Mouse (Mus musculus) liver, embryonic 13.5 days (tissue): ENCODE measurements around the gene Fancc. TPM values are rescaled to one million over a fixed set of nuclear protein-coding genes. Genes with fewer than 3 reads are reported as not detected.

Experiments used
- ATAC-seq: fragments of 200-750 bp; cut with Nextera tagmentation; 2 replicates; pipeline ENCODE4 v1.8.0; 2017; ENCODE audit warnings: low read depth, mild to moderate bottlenecking, moderate number of reproducible peaks, moderate library complexity
- DNase-seq: peaks from one replicate; pipeline ENCODE4 v3.0.0; 2022
- H3K27ac ChIP-seq: fragments of 300-500 bp; sonication (generic); 2 replicates; pipeline ENCODE4 v1.5.1; 2015; ENCODE audit warnings: moderate library complexity, mild to moderate bottlenecking, inconsistent platforms
- H3K27me3 ChIP-seq: fragments of 300-500 bp; sonication (generic); 2 replicates; pipeline ENCODE4 v1.6.1; 2015; ENCODE audit warnings: mild to moderate bottlenecking, inconsistent platforms
- H3K36me3 ChIP-seq: fragments of 300-500 bp; sonication (generic); 2 replicates; pipeline ENCODE4 v1.6.1; 2015; ENCODE audit warnings: mild to moderate bottlenecking, inconsistent platforms
- H3K4me1 ChIP-seq: fragments of 300-500 bp; sonication (generic); replicated peaks from 2 replicates; pipeline ENCODE4 v1.6.1; 2015; ENCODE audit warnings: inconsistent platforms
- H3K4me2 ChIP-seq: fragments of 300-500 bp; sonication (generic); 2 replicates; pipeline ENCODE4 v1.6.1; 2015; ENCODE audit warnings: inconsistent platforms, mild to moderate bottlenecking, moderate library complexity
- H3K4me3 ChIP-seq: fragments of 300-500 bp; sonication (generic); replicated peaks from 2 replicates; pipeline ENCODE4 v1.5.1; 2015; ENCODE audit warnings: mild to moderate bottlenecking, inconsistent platforms
- H3K9ac ChIP-seq: fragments of 300-500 bp; sonication (generic); 2 replicates; pipeline ENCODE4 v1.6.1; 2015; ENCODE audit warnings: mild to moderate bottlenecking, inconsistent platforms
- H3K9me3 ChIP-seq: fragments of 300-500 bp; sonication (generic); replicated peaks from 2 replicates; pipeline ENCODE4 v1.6.1; 2016; ENCODE audit warnings: inconsistent platforms
- WGBS: fragments of 180-500 bp; shearing (Covaris S2); methylation state at CpG from one replicate; pipeline ENCODE4 v1.1.7; 2015; ENCODE audit not compliant: insufficient replicate concordance; 5-methylcytosine and 5-hydroxymethylcytosine counted together
- polyA plus RNA-seq: library from polyadenylated mRNA; unstranded; fragments of >200 nt; fragmentation: Nextera tagmentation; extraction: Ambion mirVana; gene quantifications from 2 replicates; pipeline ENCODE4 v1.2.1, GENCODE M21; 2015

The Fancc gene
- polyA plus RNA-seq, 1 experiment from 2014 or later: 9.2 TPM

DNA sequence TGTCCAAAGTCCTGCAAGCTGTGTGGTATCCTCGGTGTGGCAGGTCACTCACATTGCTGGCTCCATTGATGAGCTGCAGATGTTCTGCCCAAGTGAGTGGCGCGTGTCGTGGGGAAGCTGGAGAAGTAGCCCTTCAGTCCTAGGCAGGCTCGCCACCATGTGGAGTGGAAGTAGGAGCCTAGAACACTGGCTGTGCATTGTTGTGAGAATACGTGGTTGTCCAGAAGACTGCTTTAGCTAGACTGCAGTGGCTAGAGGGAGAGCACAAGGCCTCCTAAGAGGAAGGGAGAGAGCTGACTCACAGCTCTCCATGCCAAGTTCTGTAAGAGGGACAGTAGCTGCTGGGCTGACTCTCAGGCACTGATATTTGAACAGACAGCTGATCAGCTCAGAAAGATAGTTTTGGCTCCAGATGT, 238.9 kb downstream of the Fancc start:
- WGBS: 70% methylated on average over 6 of the region's 6 CpGs
- H3K4me1 ChIP-seq: peaks cover 44% of the 10 kb centered on the region

DNA sequence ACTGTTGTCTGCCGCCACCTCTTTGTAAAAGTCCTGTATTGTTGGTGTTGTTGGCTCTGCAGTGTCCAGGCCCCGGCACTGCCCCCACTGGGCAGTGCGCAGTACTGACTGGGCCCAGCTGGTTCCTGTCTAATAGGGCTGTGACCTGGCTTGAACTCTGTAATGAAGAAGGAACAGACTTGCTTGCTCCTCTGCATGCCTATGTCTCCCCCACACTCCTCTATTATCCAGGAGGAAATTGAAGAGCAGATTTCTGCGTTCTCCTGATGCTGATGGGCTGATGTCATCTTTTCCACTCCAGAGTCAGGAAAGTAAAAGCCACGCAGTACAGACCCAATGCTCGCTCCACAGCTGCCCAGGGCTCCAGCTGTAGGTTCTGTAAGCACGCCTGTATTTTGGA, 240.3 kb downstream of the Fancc start:
- Histone ChIP-seq H3K27ac (no peak overlapping the region; the same call in 1 of the 2 replicates), H3K9ac (no peak overlapping the region), H3K4me1 (peaks cover 50% of the 10 kb centered on the region), H3K9me3 (no peaks in the 10 kb centered on the region), H3K4me3 (no peak overlapping the region), H3K4me2 (no peak overlapping the region), H3K36me3 (peaks cover 10% of the 10 kb centered on the region; the same call in 1 of the 2 replicates), H3K27me3 (no peaks in the 10 kb centered on the region)
- no peak for DNase-seq
- WGBS: 73% methylated on average over 7 of the region's 7 CpGs
- peak; percentile 30 for ATAC-seq

More for the DNA sequence above, 238.9 kb downstream of the Fancc start:
- Histone ChIP-seq H3K27me3 (no peaks in the 10 kb centered on the region), H3K9me3 (no peaks in the 10 kb centered on the region), H3K9ac (no peak overlapping the region), H3K4me2 (no peak overlapping the region), H3K27ac (no peak overlapping the region), H3K36me3 (peaks cover 15% of the 10 kb centered on the region), H3K4me3 (no peak overlapping the region)
- ATAC-seq (no peak), DNase-seq (no peak)

DNA sequence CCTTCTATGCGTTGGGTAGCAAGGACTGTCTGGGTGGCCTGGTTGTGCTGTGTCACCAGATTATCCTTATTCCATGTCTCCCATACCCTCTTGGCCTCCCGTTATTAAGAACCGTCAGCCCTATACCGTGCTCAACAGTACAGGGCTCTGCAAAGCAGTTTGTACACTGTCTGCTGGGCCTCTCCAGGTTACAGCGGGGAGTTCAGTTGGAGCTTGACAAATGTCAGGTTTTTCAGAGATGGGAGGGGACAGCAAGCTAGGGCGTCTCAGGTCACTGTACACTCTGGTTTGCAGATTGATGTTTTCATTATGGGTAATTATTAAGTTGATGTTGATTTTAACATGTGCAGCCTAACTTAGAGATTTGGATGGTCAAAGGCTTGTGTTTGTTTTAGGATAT, 240.9 kb downstream of the Fancc start:
- no peaks in the 10 kb centered on the region for H3K9me3 ChIP-seq
- no peak overlapping the region for H3K27ac ChIP-seq
- no peak overlapping the region for H3K9ac ChIP-seq
- no peak overlapping the region for H3K4me2 ChIP-seq
- no peak overlapping the region for H3K4me3 ChIP-seq
- ATAC-seq (peak; percentile 57), DNase-seq (no peak)
- peaks cover 45% of the 10 kb centered on the region for H3K4me1 ChIP-seq
- 73% methylated on average over 6 of the region's 6 CpGs for WGBS
- peaks cover 8% of the 10 kb centered on the region; the same call in 1 of the 2 replicates for H3K36me3 ChIP-seq
- no peaks in the 10 kb centered on the region for H3K27me3 ChIP-seq

DNA sequence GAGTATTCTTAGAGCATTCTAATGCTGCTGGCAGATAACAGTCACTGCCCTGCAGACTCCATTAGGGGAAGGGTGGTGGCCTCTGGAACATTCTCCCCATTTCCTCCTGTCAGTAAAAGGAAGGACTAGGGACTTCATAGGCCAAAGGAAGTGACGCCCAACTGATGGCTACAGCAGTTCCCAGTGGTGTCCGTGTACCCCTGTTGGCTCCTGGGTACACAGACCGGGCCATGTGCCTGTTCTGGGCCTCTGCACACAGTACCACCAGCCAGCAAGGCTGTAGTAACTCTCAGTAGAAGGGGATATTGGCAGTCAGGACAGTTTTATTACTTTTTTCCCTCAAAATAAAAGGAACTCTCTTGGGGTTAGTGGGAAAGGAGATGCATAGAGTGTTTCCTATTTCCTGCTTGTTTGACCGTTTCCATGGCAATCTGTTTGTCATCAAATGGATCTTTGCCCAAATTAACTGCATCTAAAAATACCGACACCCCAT, 241.5 kb downstream of the Fancc start:
- ATAC-seq: peak; percentile 41; the same call in 1 of the 2 replicates
- no peak overlapping the region for H3K4me3 ChIP-seq
- H3K4me1 ChIP-seq: peaks cover 39% of the 10 kb centered on the region
- no peak overlapping the region for H3K9ac ChIP-seq
- H3K36me3 ChIP-seq: peaks cover 8% of the 10 kb centered on the region; the same call in 1 of the 2 replicates
- DNase-seq: peak; percentile 6
- no peaks in the 10 kb centered on the region for H3K27me3 ChIP-seq
- H3K9me3 ChIP-seq: no peaks in the 10 kb centered on the region
- WGBS: 35% methylated on average over 5 of the region's 5 CpGs
- no peak overlapping the region for H3K27ac ChIP-seq
- H3K4me2 ChIP-seq: no peak overlapping the region

DNA sequence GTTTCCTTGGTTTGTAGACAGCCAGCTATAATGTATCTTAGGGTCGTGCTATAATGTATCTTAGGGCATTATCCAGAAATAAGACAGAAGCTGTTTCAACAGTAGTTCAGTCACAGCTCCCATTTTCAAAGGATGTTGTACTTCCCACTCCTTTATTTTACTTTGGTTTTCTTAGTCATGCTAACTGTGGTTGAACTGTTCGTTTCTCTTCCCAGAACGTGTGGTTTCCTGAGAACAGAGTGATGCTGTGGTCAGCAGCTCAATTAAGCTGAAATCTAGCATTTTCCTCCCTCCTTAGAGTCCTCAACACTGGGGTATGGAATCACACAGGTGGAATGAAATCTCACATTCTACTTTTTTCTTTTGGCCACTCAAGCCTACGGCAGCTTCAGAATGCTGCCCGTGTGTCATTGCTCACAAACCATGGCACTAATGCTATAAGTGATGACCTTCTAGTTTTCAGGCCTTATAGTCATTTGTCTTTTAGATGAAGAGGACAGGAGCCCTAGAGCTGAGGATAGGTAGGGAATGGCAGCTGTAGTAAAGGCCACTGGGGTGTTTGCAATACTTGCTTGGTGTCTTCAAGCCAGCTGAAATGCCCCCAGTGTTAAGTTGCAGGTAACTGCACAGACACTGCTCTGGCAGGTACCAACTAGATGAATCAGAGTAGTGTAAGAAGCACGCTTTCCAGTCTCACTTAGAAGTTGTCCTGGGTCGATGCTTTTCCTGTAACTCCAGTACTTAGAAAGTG, 243.0 kb downstream of the Fancc start:
- no peak overlapping the region for H3K4me3 ChIP-seq
- H3K9me3 ChIP-seq: no peaks in the 10 kb centered on the region
- 67% methylated on average over 7 of the region's 7 CpGs for WGBS
- no peak overlapping the region for H3K4me2 ChIP-seq
- DNase-seq: no peak
- peaks cover 8% of the 10 kb centered on the region; the same call in 1 of the 2 replicates for H3K36me3 ChIP-seq
- ATAC-seq: no peak
- peaks cover 43% of the 10 kb centered on the region for H3K4me1 ChIP-seq
- H3K9ac ChIP-seq: no peak overlapping the region
- H3K27me3 ChIP-seq: no peaks in the 10 kb centered on the region
- H3K27ac ChIP-seq: no peak overlapping the region

DNA sequence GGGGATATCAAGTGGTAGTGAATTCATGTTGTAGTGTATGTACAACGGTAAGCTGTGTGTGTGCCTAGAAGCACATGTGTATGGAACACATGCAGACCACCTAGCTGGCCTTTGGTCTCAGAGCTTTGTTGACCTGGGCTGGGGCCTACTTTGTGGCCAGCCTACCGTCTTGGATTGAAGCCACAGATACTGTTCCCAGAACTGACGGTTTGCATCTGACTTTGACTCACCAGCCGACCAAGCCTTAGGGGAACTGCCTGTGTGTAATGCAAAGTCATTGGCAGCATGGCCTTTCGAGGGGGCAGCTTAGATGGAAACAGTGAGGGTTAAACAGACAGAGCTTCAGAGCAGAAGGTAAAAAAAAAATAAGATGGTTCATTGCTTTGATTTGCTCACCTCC, 243.9 kb downstream of the Fancc start:
- 26% methylated on average over 5 of the region's 5 CpGs for WGBS
- no peak for ATAC-seq
- Histone ChIP-seq H3K4me2 (no peak overlapping the region), H3K36me3 (peaks cover 8% of the 10 kb centered on the region; the same call in 1 of the 2 replicates), H3K9me3 (no peaks in the 10 kb centered on the region), H3K27ac (no peak overlapping the region), H3K9ac (no peak overlapping the region), H3K4me1 (peaks cover 42% of the 10 kb centered on the region), H3K4me3 (no peak overlapping the region), H3K27me3 (no peaks in the 10 kb centered on the region)
- no peak for DNase-seq

DNA sequence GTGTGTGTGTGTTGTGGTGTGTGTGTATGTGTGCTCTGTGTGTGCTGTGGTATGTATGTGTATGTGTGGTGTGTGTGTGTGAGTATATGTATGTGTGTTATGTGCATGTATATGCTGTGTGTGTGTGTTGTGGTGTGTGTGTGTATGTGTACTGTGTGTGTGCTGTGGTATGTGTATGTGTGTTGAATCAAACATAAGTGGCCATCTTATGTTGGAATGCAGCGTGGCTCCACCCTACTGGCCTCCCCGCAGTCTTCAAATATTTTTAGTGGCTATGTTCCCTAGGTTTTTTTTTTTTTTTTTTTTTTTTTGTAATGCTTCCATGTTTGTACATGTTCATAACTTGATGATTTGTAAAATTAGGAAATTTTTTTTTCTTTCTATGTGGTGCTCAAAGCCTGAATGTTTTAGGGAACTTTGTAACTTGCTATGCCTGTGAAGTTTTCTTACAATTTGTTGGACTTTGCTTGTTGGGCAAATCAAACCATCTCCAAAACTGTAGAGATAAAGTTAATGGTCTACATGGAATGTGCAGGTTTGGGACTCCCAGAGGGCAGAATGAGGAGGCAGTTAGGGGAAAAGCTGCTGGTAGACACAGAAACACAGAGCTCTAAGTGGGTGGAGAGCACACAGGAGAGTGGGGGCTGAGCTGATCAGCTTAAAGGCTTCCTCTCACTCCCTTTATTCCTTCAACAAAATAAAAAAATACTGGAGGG, 244.6 kb downstream of the Fancc start:
- Histone ChIP-seq H3K27me3 (no peaks in the 10 kb centered on the region), H3K4me1 (peaks cover 40% of the 10 kb centered on the region), H3K27ac (no peak overlapping the region), H3K36me3 (peaks cover 8% of the 10 kb centered on the region; the same call in 1 of the 2 replicates), H3K4me3 (no peak overlapping the region), H3K9me3 (no peaks in the 10 kb centered on the region), H3K9ac (peak overlapping the region; percentile 22; the same call in 1 of the 2 replicates), H3K4me2 (no peak overlapping the region)
- ATAC-seq: no peak
- DNase-seq: no peak
- WGBS: 80% methylated on average over 2 of the region's 2 CpGs

DNA sequence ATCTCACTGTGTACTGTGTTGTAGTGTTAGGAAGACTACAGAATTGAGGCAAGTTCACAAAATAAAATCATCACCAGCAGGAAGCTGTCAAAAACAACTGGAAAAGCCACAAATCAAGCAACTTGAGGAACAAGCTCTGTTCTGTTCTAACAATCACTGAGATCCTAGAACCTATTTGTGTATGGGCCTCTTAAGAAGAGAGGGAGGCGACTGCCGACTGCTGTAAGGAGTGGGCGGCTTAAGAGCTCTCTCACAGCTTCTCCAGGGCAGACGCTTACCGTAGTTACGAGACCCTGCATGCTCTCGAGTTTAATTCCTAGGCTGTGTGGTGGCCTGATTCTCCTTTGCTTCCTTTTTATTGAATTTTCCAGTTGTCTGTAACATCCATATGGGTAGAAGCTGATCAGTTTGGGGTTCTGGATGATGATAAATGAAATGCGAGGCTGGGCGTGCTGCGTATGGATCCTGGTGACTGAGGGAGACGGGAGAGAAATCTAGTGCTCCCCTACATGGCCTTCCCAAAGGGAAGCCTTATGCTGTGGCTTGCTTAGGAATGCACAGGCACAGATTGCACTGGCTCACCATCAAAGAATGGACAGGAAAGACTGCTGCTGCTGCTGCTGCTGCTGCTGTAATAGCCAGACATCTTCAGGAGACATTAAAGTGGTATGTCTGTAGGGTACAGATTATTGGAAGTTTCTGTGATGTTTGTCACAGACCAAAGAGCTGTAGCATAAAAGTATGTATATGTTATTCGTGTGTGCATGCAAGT, 245.8 kb downstream of the Fancc start:
- H3K27ac ChIP-seq: no peak overlapping the region
- no peak overlapping the region for H3K9ac ChIP-seq
- no peaks in the 10 kb centered on the region for H3K9me3 ChIP-seq
- no peaks in the 10 kb centered on the region for H3K27me3 ChIP-seq
- H3K36me3 ChIP-seq: peaks cover 3% of the 10 kb centered on the region; the same call in 1 of the 2 replicates
- ATAC-seq (no peak), DNase-seq (no peak)
- peaks cover 40% of the 10 kb centered on the region for H3K4me1 ChIP-seq
- no peak overlapping the region for H3K4me3 ChIP-seq
- 74% methylated on average over 12 of the region's 12 CpGs for WGBS
- no peak overlapping the region for H3K4me2 ChIP-seq

DNA sequence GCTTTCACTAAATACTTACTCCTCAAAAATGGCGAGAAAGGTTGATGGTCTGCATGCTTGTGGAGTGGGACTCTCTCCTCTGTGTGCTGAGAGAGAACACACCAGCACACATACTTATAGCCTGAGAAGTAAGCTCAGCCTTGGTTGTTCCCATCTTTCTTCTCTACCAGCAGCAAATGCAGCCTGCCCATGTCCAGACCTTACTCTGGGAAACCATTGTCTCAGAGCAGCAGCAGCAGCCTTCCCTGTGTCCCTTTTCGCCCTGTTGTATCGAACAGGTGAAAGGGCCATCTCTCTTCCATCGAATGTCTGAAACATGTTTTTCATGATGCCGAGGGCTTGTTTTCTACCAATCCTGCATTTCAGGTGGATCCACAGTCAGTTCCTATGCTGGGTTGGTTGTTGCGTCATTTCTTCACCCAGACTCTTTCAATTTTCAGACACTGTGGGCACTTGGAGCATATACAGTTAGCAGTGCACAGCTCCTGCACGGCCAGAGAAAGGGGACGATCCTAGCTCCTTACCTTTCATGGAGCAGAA, 246.6 kb downstream of the Fancc start:
- Histone ChIP-seq H3K27me3 (no peaks in the 10 kb centered on the region), H3K4me1 (peaks cover 33% of the 10 kb centered on the region), H3K27ac (no peak overlapping the region), H3K36me3 (peaks cover 3% of the 10 kb centered on the region; the same call in 1 of the 2 replicates), H3K4me3 (no peak overlapping the region), H3K9ac (no peak overlapping the region), H3K4me2 (no peak overlapping the region), H3K9me3 (no peaks in the 10 kb centered on the region)
- 74% methylated on average over 8 of the region's 8 CpGs for WGBS
- ATAC-seq (no peak), DNase-seq (no peak)

DNA sequence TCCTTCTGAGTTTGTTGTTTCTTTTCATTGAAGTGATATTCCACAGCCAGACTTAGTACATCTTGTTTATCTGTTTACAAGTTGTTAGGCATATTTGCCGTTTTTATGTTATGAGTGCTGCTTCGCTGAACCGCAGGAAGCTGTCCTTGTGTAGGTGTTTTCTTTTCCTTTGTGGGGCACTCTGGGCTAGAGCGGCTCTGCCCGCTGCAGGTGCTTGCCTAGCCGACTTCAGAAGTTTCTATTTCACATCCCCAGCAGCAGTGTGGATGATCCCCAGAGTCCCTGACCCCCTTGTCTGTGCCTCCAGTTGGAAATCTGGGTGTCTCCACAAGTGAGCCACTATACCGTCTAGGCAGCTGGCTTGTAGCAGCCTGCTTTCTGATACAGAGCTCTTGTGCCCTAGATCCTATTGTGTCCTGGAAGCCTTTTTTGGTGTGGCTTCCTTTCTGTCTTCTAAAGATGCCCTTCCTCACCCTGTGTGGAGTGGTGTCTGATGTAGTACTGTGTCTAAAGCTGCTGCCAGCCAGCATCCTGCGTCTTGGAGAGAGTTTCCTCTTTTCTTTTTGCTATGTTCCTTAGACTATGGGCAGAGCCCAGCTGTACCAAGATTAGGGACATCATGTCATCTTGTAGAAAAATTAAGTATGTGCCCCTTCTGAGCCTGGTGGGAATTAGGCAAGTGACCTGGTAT, 247.2 kb downstream of the Fancc start:
- H3K4me3 ChIP-seq: no peak overlapping the region
- ATAC-seq: no peak
- 66% methylated on average over 8 of the region's 8 CpGs for WGBS
- H3K4me2 ChIP-seq: no peak overlapping the region
- no peak overlapping the region for H3K9ac ChIP-seq
- no peak overlapping the region for H3K27ac ChIP-seq
- no peak for DNase-seq
- no peaks in the 10 kb centered on the region for H3K27me3 ChIP-seq
- no peaks in the 10 kb centered on the region for H3K9me3 ChIP-seq
- peaks cover 27% of the 10 kb centered on the region for H3K4me1 ChIP-seq
- H3K36me3 ChIP-seq: peaks cover 6% of the 10 kb centered on the region
